In the genomic region with DNA sequence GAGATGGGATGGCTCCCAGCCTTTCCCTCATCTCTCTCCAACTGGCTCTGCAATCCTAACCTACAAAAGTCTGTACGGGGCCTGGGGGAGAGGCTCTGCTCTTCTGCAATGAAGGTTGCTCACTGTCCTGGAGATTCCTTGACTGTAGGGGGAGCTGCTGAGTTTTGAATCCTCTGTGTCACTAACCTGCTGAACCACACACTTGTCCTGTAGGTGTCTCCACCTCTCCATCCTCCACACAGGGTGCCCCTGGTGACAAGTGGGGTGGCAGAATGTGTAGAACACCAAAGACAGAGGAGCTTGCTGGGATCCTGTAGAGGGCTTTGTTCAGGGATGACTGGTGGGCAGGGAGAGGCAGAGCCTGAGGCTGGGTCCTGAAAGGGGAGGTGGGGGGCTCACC, we compare ENCODE assay signal across 9 mouse cellular contexts. TPM values are rescaled to one million over a fixed set of nuclear protein-coding genes. Genes with fewer than 3 reads are reported as not detected.
A peak's percentile ranks its signal among the peaks of the same experiment; 100 is the strongest.
DNase-seq lines count a peak whose midpoint lies in the region; ATAC-seq lines count a peak whose summit lies in the region.
"Had no signal": no experiment of that assay in that cellular context is flagged by ENCODE, and none has a peak within 500 bp of the region (broad histone marks: within the 10 kb centered on the region; RNA-seq: fewer than 3 reads in every experiment).

No protein-coding gene starts in this region.

- H3K9me3 ChIP-seq in kidney, embryonic 16.5 days (ENCODE audit: low read length) = no peaks in the 10 kb centered on the region
- no peaks in the 10 kb centered on the region for H3K9me3 ChIP-seq in liver, embryonic 11.5 days (ENCODE audit: control insufficient read depth, low read length)
- H3K9me3 ChIP-seq in hindbrain, embryonic 13.5 days = no peaks in the 10 kb centered on the region
- H3K9me3 ChIP-seq: hindbrain, embryonic 15.5 days had no signal

- WGBS in kidney, embryonic 16.5 days = 11% methylated on average over 1 of the region's 1 CpGs
- WGBS in liver, embryonic 11.5 days = 24% methylated on average over 1 of the region's 1 CpGs
- WGBS in hindbrain, embryonic 13.5 days = 17% methylated on average over 1 of the region's 1 CpGs

- no peak overlapping the region for H3K4me2 ChIP-seq in kidney, embryonic 16.5 days (replicated peaks; ENCODE audit: low read depth, low read length)
- no peak overlapping the region for H3K4me2 ChIP-seq in liver, embryonic 11.5 days
- H3K4me2 ChIP-seq in hindbrain, embryonic 13.5 days = no peak overlapping the region
- H3K4me2 ChIP-seq: hindbrain, embryonic 15.5 days had no signal

- H3K36me3 ChIP-seq in kidney, embryonic 16.5 days (ENCODE audit: insufficient read depth, low read length) = no peaks in the 10 kb centered on the region
- no peaks in the 10 kb centered on the region for H3K36me3 ChIP-seq in liver, embryonic 11.5 days (ENCODE audit: control insufficient read depth, insufficient read depth, low read length)
- no peaks in the 10 kb centered on the region for H3K36me3 ChIP-seq in hindbrain, embryonic 13.5 days
- H3K36me3 ChIP-seq: hindbrain, embryonic 15.5 days had no signal

- DNase-seq in 3134 (ENCODE audit: extremely low read depth, insufficient read length, low spot score) = peak; percentile 44
- DNase-seq in CD4-positive, CD25-positive, alpha-beta regulatory T cell, adult 2 months (ENCODE audit: low read depth, low spot score) = peak; percentile 92
- peak; percentile 28 for DNase-seq in c-Kit-negative CD71-positive TER-119-positive erythroid progenitor cells, embryonic 14.5 days (ENCODE audit: low read depth, low spot score)
- peak; percentile 31 for DNase-seq in forelimb bud, embryonic 11.5 days (ENCODE audit: low read depth, low spot score)
- no peak for DNase-seq in liver, embryonic 11.5 days (ENCODE audit: low spot score)
- DNase-seq in retina, embryonic 14.5 days (ENCODE audit: low spot score) = peak; percentile 78

- H3K9ac ChIP-seq in kidney, embryonic 16.5 days (replicated peaks; ENCODE audit: low read length) = no peak overlapping the region
- H3K9ac ChIP-seq in liver, embryonic 11.5 days (ENCODE audit: low read depth, low read length) = no peak overlapping the region
- no peak overlapping the region for H3K9ac ChIP-seq in hindbrain, embryonic 13.5 days
- H3K9ac ChIP-seq: hindbrain, embryonic 15.5 days had no signal

- no peak overlapping the region for H3K27ac ChIP-seq in kidney, embryonic 16.5 days (ENCODE audit: low read length)
- H3K27ac ChIP-seq in liver, embryonic 11.5 days (ENCODE audit: low read depth, low read length) = no peak overlapping the region
- H3K27ac ChIP-seq in hindbrain, embryonic 13.5 days = no peak overlapping the region
- H3K27ac ChIP-seq: hindbrain, embryonic 15.5 days had no signal

- H3K4me3 ChIP-seq in kidney, embryonic 16.5 days (ENCODE audit: low read length) = no peak overlapping the region
- no peak overlapping the region for H3K4me3 ChIP-seq in liver, embryonic 11.5 days (ENCODE audit: low read depth, low read length)
- no peak overlapping the region for H3K4me3 ChIP-seq in hindbrain, embryonic 13.5 days
- H3K4me3 ChIP-seq: hindbrain, embryonic 15.5 days had no signal

- peak; percentile 57 for ATAC-seq in kidney, embryonic 16.5 days (ENCODE audit: low FRiP score, low TSS enrichment)
- peak; percentile 79 for ATAC-seq in liver, embryonic 11.5 days (replicated peaks; ENCODE audit: low FRiP score)
- no peak for ATAC-seq in hindbrain, embryonic 13.5 days (ENCODE audit: low FRiP score)

- peaks cover 9% of the 10 kb centered on the region for H3K4me1 ChIP-seq in kidney, embryonic 16.5 days (ENCODE audit: insufficient read depth, low read length)
- peaks cover 5% of the 10 kb centered on the region for H3K4me1 ChIP-seq in liver, embryonic 11.5 days (replicated peaks; ENCODE audit: control insufficient read depth, insufficient read depth, low read length)
- H3K4me1 ChIP-seq in hindbrain, embryonic 13.5 days (replicated peaks) = peaks cover 7% of the 10 kb centered on the region; the same call in 1 of the 2 replicates

- no peaks in the 10 kb centered on the region for H3K27me3 ChIP-seq in kidney, embryonic 16.5 days (ENCODE audit: insufficient read depth, low read length)
- peaks cover 8% of the 10 kb centered on the region for H3K27me3 ChIP-seq in liver, embryonic 11.5 days (replicated peaks; ENCODE audit: control insufficient read depth, insufficient read depth, low read length)
- H3K27me3 ChIP-seq in hindbrain, embryonic 13.5 days = peaks cover 13% of the 10 kb centered on the region

RNA-seq across cellular contexts. Expression of a gene that starts 1.6 kb away (rescaled TPM):
- 7.1 and 8.3 TPM in 2 replicates for polyA plus RNA-seq in kidney, embryonic 16.5 days (2015; fragmentation: Nextera tagmentation; extraction: Ambion mirVana)
- 1.6 and 1.7 TPM in 2 replicates for polyA plus RNA-seq in liver, embryonic 11.5 days (2014; fragmentation: Nextera tagmentation; extraction: Ambion mirVana)
- polyA plus RNA-seq in hindbrain, embryonic 13.5 days (2015; fragmentation: Nextera tagmentation; extraction: Ambion mirVana) = 3.3 and 4.8 TPM in 2 replicates

RNA-seq across cellular contexts. Expression of a gene that starts 28.8 kb away (rescaled TPM):
- polyA plus RNA-seq in kidney, embryonic 16.5 days (2015; fragmentation: Nextera tagmentation; extraction: Ambion mirVana) = 0.09 TPM in 1 of 2 replicates, not detected in the other
- not detected in 2 replicates for polyA plus RNA-seq in liver, embryonic 11.5 days (2014; fragmentation: Nextera tagmentation; extraction: Ambion mirVana)
- polyA plus RNA-seq in hindbrain, embryonic 13.5 days (2015; fragmentation: Nextera tagmentation; extraction: Ambion mirVana) = 0.08 and 0.13 TPM in 2 replicates
- polyA plus RNA-seq: hindbrain, embryonic 15.5 days had no signal
